Mouse (Mus musculus) kidney, adult 9 months (tissue): Measurements from ENCODE around the gene Nlrp4f.
A peak's percentile ranks its signal among the peaks of the same experiment; 100 is the strongest.

Source experiments
- DNase-seq: peaks from one replicate; pipeline ENCODE4 v3.0.0; 2022

Nlrp4f gene

DNA sequence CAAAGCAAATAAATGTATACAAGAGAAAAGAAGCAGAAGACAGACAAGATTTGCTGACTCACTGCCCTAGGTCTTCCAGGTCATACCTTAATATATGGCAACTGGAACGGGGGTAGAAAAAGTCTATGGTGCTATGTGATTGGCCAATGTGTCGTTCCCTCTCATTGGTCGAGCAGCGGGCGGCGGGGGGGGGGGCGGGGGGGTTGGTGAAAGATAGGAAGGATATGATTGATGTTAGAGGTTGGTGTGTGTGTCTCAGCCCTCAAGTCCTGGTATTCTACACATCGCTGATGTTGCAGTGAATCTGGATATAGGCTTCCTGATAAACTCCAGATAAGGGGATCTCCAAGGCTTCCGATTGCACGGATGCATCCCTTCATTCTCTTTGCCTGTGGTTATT lies at the start of gene Nlrp4f:
Nlrp4f (minus strand) TSS at position 101 of the 400 bp plus-strand sequence.
- no peak for DNase-seq

DNA sequence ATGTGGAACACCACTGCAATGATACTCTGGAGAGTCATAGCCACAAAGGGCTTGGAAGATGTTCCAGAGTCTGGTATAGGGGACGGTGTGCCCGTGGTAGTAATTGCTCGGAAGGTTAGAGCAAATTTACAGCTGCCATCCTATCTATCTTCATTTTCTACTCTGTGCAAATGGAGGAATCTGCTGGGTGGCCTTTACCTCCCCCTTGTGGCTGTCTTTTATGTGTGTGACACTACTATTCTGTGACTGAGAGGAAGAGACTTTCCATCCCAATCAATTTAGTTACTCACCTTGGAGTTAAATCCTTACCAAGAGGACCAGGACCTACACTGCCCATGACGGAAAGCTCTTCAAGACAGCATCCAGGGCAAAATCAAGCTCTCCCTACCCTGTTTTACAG lies 37.5 kb upstream of the Nlrp4f start:
- no peak for DNase-seq

DNA sequence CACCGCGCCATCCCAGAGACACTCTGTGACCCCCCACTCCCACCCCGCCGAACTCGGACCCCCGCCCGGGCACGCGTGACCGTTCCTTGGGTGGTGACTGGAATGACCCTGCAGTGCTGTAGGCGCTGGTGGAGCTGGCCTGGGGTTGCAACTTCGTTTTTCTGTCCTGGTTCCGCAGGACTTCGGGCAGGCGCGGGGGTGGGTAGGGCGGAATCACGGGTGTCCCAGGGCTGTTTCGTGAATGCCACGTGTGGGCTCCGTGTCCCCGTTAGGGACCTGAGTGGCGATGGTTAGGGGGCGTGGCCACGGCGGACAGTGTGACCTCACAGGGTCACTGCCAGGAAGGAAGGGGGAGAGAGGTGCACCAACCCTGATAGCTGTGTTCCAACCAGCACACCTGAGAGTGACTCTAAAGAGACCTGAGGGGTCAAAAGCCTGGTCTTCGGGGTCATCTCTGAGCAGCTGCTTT lies 36.6 kb upstream of the Nlrp4f start:
- no peak for DNase-seq

DNA sequence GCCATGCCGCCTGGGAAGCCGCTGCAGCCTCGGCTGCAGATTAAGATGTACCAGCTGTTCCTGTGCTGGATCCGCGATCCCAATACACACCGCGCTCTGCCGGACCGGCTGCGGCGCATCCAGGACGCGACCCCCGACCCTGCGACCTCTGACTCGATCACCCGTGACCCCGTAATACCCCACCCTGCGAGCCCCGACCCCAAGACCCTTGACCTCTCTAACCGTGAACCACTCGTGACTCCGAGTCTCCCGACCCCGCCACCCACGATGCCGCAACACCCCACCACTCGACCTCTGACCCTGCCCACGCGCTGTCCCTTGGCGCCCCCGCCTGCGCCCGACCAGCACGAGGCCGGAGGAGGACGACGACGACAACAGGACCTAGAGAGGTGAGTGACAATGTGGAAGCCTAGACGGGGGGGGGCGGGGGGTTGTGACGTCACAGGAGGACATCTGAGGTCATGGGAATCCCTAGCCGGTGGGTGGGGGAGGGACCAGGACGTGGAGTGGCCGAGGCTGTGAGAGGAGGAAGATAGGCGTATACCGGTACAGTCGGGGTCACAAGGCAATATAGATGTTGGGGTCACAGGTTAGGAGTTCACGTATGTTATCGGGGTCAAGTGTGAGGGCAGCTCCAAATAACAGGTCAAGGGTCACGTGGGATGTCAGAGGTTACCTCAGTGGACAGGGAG lies 36.0 kb upstream of the Nlrp4f start:
- no peak for DNase-seq

DNA sequence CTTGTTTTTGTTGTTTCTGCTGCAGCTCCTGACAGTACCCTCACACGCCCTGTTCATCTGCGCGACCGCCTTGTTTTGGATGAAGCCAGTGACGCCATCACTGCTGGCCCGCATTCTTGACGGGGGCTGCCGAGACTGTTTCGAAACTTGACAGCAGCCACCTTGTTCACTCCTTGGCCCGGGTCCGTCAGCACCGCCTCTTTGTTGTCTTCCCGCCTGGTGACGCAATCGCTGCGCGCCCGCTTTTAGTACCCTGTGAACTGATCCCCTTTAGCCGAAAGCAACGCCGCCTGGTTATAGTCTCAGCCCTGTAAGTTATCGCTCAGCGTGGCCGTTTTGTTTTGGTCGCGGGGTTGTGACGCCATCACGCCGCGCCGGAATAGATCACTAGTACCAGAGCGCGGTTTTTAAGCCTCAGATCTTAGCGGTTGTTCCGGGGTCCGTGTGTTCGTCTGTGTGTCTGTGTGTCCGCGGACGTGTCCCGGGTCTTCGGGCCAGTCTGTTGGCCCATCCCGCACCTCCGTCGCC lies 35.4 kb upstream of the Nlrp4f start:
- DNase-seq: peak; percentile 96

DNA sequence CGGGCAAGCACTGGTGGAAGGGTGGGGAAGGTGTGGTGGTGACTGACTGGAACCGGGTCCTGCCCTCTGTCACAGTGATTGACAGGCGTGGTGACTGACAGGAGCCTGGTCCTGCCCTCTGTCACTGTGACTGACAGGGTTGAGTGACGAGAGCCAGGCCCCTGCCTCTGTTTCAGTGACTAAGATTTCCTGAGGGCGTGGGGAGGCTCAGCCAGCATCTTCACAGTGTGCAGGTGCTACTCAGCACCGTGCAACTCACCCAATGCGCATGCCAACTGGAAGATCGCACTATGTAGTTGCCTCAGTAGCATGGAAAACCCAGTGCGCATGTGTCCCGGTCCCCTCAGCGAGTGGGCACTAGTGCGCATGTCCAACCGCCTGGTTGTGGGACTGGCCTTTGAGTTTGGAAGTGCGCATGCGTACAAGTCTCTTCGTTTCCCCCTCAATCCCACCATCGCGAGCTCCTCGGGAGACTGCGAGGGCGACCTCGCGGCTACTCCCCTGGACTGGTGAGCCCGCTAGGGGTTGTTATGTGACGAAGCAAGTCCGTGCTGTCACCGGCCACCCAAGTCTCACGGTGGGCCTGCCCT lies 34.8 kb upstream of the Nlrp4f start:
- DNase-seq: peak; percentile 98

DNA sequence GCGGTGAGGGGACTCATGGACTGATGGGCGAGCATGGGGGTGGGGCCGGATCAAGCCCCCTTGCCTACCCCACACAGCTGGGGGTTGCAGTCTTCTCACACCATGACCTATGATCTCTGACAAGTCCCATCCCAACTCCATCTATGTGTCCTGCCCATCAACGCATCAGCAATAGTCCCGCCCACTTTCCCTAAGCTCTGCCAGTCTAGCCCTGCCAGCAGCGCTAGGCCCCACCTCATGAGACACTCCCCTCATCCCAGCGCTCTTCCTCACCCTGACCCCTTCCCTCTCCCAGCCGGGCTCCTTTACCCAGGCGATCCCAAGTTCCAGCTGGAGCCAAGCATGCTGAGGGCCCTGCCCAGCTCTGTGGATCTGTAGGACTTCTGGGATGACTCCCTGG lies 31.4 kb upstream of the Nlrp4f start:
- no peak for DNase-seq

DNA sequence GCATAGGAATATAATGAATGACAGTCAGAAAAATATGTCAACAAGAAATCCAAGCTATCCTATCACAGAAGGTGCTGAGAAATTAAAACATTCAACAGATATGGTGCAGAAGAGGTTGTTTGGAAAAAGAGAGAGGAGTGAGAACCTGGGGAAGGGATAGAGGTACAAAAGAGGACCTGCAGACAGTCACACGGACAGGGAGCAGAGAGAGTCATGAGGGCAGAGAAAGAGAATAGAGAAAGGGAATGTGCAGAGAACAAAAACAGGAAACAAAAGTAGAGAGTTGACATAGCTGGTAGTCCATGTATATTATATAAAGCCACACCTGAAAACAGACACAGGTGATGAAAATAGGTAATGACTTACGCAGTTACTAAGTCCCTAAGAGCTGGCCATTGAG lies 20.9 kb upstream of the Nlrp4f start:
- no peak for DNase-seq

DNA sequence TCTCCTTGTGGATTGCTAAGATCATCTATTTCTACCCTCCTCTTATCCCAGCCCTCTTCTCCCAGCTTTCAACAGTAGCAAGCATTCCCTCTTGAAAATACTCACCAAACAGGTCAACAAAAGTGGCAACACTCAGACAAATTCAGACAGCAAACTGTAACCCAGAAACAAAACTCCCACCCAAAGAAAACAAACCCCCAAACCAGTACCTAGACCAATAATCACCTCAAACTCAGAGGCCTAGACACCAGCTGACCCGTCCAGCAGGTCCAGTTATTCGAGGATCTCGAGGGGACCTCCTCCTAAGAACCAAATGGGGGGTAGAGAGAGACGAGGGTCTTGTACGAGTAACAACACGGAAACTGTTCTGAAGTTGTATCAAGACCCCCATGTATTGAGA lies 20.2 kb upstream of the Nlrp4f start:
- DNase-seq: no peak

DNA sequence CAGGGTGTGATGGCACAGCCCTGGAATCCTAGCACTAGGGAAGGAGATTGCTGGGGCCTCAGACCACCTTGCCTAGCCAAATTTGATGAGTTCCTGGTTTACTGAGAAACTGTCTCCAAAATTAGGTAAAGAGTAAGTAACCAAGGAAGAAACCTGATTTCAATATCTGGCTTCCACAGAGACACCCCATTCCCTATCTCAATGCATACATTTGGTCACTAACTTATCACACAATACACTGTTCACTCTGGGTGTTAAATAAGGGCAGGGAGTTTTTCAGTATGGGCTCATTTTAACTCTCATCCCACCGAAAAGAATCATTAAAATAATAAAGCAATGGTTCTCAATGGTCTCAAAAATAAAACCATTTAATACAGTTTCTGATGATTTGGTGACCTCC lies 5.1 kb downstream of the Nlrp4f start:
- DNase-seq: no peak

DNA sequence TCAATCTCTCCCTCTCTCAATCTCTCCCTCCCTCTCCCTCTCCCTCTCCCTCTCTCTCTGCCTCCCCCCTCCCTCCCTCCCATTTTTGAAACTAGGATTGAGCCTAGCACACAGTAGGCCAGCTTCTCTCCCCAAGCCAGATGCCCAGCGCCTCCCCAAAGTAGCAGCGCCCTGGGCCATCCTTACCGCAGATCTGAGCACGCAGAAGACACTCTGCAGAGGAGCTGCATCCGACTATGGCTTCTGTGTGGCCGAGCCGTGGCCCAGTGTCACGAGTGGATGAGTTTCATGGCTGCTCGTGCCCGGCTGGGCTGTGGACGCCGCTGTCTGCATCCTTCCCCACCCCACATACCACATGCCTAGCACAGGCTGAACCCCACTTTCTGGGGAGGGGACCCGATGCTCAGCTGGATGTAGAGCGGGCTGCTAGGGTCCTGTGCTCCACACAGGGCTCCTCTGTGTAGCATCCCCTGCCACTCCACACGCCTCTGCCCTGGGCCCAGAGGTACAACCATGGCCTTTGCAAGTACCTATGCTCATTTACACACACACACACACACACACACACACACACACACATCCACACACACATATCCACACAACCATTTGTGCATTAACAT lies 29.2 kb downstream of the Nlrp4f start:
- no peak for DNase-seq

DNA sequence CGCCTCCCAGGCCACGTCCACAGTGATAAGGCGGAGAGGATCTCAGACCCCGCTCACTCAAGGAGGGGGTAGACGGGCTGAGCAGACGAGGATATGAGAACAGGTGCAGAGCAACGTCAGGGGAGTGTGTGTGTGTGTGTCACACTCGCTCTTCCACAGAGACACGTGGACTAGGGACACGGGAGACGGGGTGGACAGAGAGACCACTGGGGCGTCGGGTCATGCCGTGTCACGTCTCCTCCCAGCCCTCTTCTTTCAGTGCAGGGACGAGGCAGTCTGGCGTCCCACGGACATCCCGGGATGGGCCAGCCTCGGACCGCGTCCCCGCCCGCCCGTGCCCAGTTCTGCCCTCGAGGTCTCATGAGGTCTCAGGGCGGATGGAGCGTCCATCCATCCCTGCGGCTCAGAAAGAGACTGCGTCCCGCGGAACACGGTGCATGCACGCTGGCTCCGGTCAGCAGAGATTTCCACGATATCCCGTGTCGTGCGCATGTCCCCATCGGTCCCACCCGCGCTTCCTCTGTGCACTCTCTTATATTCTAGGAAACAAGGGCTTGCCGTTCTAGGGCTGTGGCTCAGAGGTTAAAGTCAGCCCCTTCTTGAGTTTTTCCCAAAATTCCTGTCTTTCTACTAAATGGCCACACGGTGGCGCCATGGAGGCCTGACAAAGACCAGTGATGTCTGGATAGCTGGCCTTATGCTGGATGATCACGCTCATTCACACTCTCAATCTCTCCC lies 29.9 kb downstream of the Nlrp4f start:
- peak; percentile 40 for DNase-seq

DNA sequence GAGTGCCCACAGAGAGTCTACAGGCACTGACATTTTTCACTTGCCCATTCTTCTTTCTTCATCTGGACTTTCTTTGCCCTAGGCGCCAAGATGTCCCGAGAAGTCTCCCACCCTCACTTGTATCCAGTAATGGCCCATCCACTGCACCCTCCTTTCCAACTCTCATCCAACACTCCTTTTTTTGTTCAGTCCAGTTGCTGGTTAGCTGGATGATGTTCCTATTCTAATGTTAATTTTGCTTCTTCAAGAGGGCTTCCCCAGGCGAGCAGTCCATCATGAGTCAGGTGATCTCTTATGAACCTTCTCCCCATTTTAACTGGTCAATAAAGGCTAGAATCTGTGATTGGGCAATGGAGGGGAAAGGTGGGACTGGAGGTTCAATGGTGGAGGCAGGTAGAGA lies 31.7 kb downstream of the Nlrp4f start:
- no peak for DNase-seq

DNA sequence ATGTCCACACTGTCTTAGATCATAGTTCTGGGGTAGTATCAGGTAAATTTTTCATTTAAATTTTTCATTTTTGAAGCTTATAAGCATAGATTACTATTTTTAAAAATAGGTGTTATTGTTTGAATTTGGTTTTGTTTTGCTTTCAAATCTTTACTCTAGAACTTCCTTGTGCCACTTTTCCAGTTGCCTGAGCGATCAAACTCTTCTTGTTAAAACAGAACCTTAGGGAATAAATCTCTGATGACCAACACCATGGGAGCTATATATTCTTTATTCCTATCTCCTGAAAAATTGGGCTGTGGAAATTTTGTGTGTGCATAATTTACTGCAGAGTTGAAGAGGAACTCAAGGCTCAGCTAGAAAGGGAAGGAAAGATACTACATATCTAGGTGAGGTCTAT lies 55.8 kb downstream of the Nlrp4f start, which contains the start of gene Olfr466:
Olfr466 (plus strand) TSS at position 301 of the 400 bp plus-strand sequence.
- DNase-seq: no peak

DNA sequence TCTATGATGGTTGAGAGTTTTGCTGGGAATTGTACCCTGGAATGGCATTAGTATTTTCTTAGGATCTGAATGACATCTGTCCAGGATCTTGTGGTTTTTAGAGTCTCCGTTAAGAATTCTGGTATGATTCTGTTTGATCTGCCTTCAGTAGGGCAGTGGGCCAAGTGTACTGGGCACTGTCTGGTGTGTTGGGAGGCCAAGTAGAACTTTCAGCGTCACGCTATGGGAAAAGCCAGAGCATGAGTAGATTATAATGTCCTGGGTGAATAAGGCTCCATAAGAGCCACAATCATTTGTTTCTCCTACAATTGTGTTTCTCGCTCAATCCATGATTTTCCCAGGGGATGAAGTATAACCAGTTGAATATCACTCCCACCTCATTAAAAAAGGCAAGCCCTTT lies 68.0 kb downstream of the Nlrp4f start, which contains the start of gene Olfr465-ps1:
Olfr465-ps1 (plus strand) TSS at position 301 of the 400 bp plus-strand sequence.
- no peak for DNase-seq
